9 mouse cellular contexts compared by ENCODE assay signal in genomic region chr7:25266180-25266962, GRCm38 (mm10). TPM values are rescaled to one million over a fixed set of nuclear protein-coding genes. Genes with fewer than 3 reads are reported as not detected.
DNase-seq lines count a peak whose midpoint lies in the region; ATAC-seq and TF ChIP-seq lines count a peak whose summit lies in the region.
"Had no signal": no experiment of that assay in that cellular context is flagged by ENCODE, and none has a peak within 500 bp of the region (broad histone marks: within the 10 kb centered on the region; RNA-seq: fewer than 3 reads in every experiment).

No protein-coding gene starts in this region.

- DNase-seq in heart, embryonic 10.5 days (ENCODE audit: low spot score) = no peak
- DNase-seq in heart, postnatal 4 days = no peak
- DNase-seq in CH12.LX (ENCODE audit: extremely low read depth) = no peak
- DNase-seq in liver, embryonic 13.5 days = no peak
- no peak for DNase-seq in thymus, postnatal 14 days
- no peak for DNase-seq in frontal cortex, postnatal 10 days (ENCODE audit: low spot score in 2 of 2)
- no peak for DNase-seq in thymus, adult 18-20 months

- TF ChIP-seq CTCF in CH12.LX (conservative IDR thresholded peaks at IDR 0.05 in 1 of 2, IDR thresholded peaks at IDR 0.05 in 1 of 2; ENCODE audit: low read depth in 2 of 2, low read length in 2 of 2) = no peak

- peak overlapping the region; percentile 37; the same call in 1 of the 2 replicates for H3K9ac ChIP-seq in CH12.LX (ENCODE audit: insufficient read depth, low read depth)
- H3K9ac ChIP-seq in forebrain, embryonic 12.5 days = no peak overlapping the region
- peak overlapping the region; percentile 82 for H3K9ac ChIP-seq in liver, embryonic 13.5 days

- H3K36me3 ChIP-seq in heart, embryonic 10.5 days = peaks cover 8% of the 10 kb centered on the region
- H3K36me3 ChIP-seq in CH12.LX (replicated peaks in 1 of 2; ENCODE audit: control insufficient read depth in 1 of 2, insufficient read depth in 1 of 2, low read length in 1 of 2) = peaks cover 5 to 10% of the 10 kb centered on the region in 2 experiments
- H3K36me3 ChIP-seq in forebrain, embryonic 12.5 days (replicated peaks) = peaks cover 4% of the 10 kb centered on the region
- H3K36me3 ChIP-seq in liver, embryonic 13.5 days = peaks cover 9% of the 10 kb centered on the region

- no peak for TF ChIP-seq POLR2A in CH12.LX (IDR thresholded peaks at IDR 0.05; ENCODE audit: low read depth, low read length)

- peak overlapping the region; percentile 87 for H3K4me3 ChIP-seq in heart, embryonic 10.5 days
- no peak overlapping the region for H3K4me3 ChIP-seq in CH12.LX (replicated peaks in 1 of 3; ENCODE audit: low read depth in 2 of 3, low read length in 2 of 3, poor library complexity in 1 of 3)
- H3K4me3 ChIP-seq in forebrain, embryonic 12.5 days (replicated peaks) = peak overlapping the region; percentile 69; the same call in 1 of the 2 replicates
- peak overlapping the region; percentile 74; the same call in 1 of the 2 replicates for H3K4me3 ChIP-seq in liver, embryonic 13.5 days (replicated peaks)

- dilution Hi-C loops in CH12.LX (cut with MboI; ENCODE audit: extremely low pct_ligation_motif_present, extremely low pct_unique_long_range_greater_than_20kb, low sequenced_read_pairs) = no loop called here

- no peak for TF ChIP-seq RAD21 in CH12.LX (IDR thresholded peaks at IDR 0.05; ENCODE audit: low read depth, low read length)

- H3K27me3 ChIP-seq in heart, embryonic 10.5 days (ENCODE audit: insufficient read depth, poor library complexity, severe bottlenecking) = no peaks in the 10 kb centered on the region
- H3K27me3 ChIP-seq in CH12.LX (replicated peaks) = no peaks in the 10 kb centered on the region
- H3K27me3 ChIP-seq in forebrain, embryonic 12.5 days = no peaks in the 10 kb centered on the region
- H3K27me3 ChIP-seq in liver, embryonic 13.5 days = no peaks in the 10 kb centered on the region

- H3K4me2 ChIP-seq in CH12.LX (ENCODE audit: insufficient read depth, low read depth, poor library complexity, severe bottlenecking) = peak overlapping the region; percentile 60; the same call in 1 of the 2 replicates
- H3K4me2 ChIP-seq in forebrain, embryonic 12.5 days = peak overlapping the region; percentile 60; the same call in 1 of the 2 replicates
- peak overlapping the region; percentile 81 for H3K4me2 ChIP-seq in liver, embryonic 13.5 days

- in situ Hi-C loops in CH12.LX (cut with MboI; ENCODE audit: low pct_ligation_motif_present, low pct_unique_long_range_greater_than_20kb, low sequenced_read_pairs) = no loop called here

- no peaks in the 10 kb centered on the region for H3K9me3 ChIP-seq in heart, embryonic 10.5 days
- no peaks in the 10 kb centered on the region for H3K9me3 ChIP-seq in CH12.LX (replicated peaks; ENCODE audit: low read length)
- no peaks in the 10 kb centered on the region for H3K9me3 ChIP-seq in forebrain, embryonic 12.5 days
- no peaks in the 10 kb centered on the region for H3K9me3 ChIP-seq in liver, embryonic 13.5 days (replicated peaks)

- ATAC-seq in forebrain, embryonic 12.5 days (ENCODE audit: low FRiP score) = no peak
- ATAC-seq in liver, embryonic 13.5 days (ENCODE audit: low read depth) = no peak

- peaks cover 43% of the 10 kb centered on the region for H3K4me1 ChIP-seq in heart, embryonic 10.5 days
- peaks cover 17 to 28% of the 10 kb centered on the region in 2 experiments for H3K4me1 ChIP-seq in CH12.LX (ENCODE audit: control insufficient read depth in 1 of 2, insufficient read depth in 2 of 2)
- peaks cover 23% of the 10 kb centered on the region for H3K4me1 ChIP-seq in forebrain, embryonic 12.5 days
- peaks cover 60% of the 10 kb centered on the region for H3K4me1 ChIP-seq in liver, embryonic 13.5 days (replicated peaks)

- H3K27ac ChIP-seq in heart, embryonic 10.5 days = peak overlapping the region; percentile 99; the same call in 1 of the 2 replicates
- H3K27ac ChIP-seq in CH12.LX (ENCODE audit: insufficient read depth, low read depth) = no peak overlapping the region
- H3K27ac ChIP-seq in forebrain, embryonic 12.5 days = 0 out of 2 replicates have a peak overlapping the region, but pooled peaks have one; percentile 89
- H3K27ac ChIP-seq in liver, embryonic 13.5 days = peak overlapping the region; percentile 90; the same call in 1 of the 2 replicates

- 70% methylated on average over 8 of the region's 8 CpGs for WGBS in heart, embryonic 10.5 days
- 93% methylated on average over 8 of the region's 8 CpGs for WGBS in forebrain, embryonic 12.5 days
- WGBS in liver, embryonic 13.5 days (ENCODE audit: insufficient replicate concordance) = 67% methylated on average over 8 of the region's 8 CpGs

- TF ChIP-seq EP300 in CH12.LX (IDR thresholded peaks at IDR 0.05; ENCODE audit: low read length) = no peak

- H3K79me2 ChIP-seq in CH12.LX (replicated peaks; ENCODE audit: control insufficient read depth, extremely low read depth, insufficient read depth, poor library complexity, severe bottlenecking) = 0 out of 2 replicates have a peak, but pooled peaks cover 2% of the 10 kb centered on the region

TF ChIP-seq in CH12.LX, 34 proteins besides CTCF, POLR2A, EP300 and RAD21:
- TF ChIP-seq ETS1 (conservative IDR thresholded peaks at IDR 0.05; ENCODE audit: low read depth, low read length) (no peak), MXI1 (IDR thresholded peaks at IDR 0.05; ENCODE audit: low read depth, low read length) (no peak)

RNA-seq across cellular contexts. Expression of gene Cic, which starts 1.1 kb away (rescaled TPM):
- 17.0 and 28.7 TPM in 2 replicates for polyA plus RNA-seq in heart, embryonic 10.5 days (2016; fragmentation: Nextera tagmentation; extraction: Ambion mirVana)
- 100 to 1,000 TPM; 108 to 109 TPM for total RNA-seq in heart, postnatal 4 days (2021)
- total RNA-seq in CH12.LX (2012; rRNA removed) = 17.5 and 21.7 TPM in 2 replicates
- 2.2 and 2.5 TPM in 2 replicates for total RNA-seq in CH12.LX (2014; rRNA removed)
- polyA plus RNA-seq in CH12.LX (2012; ENCODE audit: insufficient read length, low read depth) = 31.2 and 34.5 TPM in 2 replicates
- 40.8 and 46.9 TPM in 2 replicates for polyA plus RNA-seq in forebrain, embryonic 12.5 days (2016; fragmentation: Nextera tagmentation; extraction: Ambion mirVana)
- 9.7 and 10.4 TPM in 2 replicates for polyA plus RNA-seq in liver, embryonic 13.5 days (2015; fragmentation: Nextera tagmentation; extraction: Ambion mirVana)

RNA-seq across cellular contexts. Expression of gene Erf, which starts 15.8 kb away (rescaled TPM):
- polyA plus RNA-seq in heart, embryonic 10.5 days (2016; fragmentation: Nextera tagmentation; extraction: Ambion mirVana) = 9.2 and 17.9 TPM in 2 replicates
- 10 to 100 TPM; 47.5 to 53.2 TPM for total RNA-seq in heart, postnatal 4 days (2021)
- 13.0 and 13.2 TPM in 2 replicates for total RNA-seq in CH12.LX (2012; rRNA removed)
- 6.1 and 7.1 TPM in 2 replicates for total RNA-seq in CH12.LX (2014; rRNA removed)
- polyA plus RNA-seq in CH12.LX (2012; ENCODE audit: insufficient read length, low read depth) = 15.2 and 15.4 TPM in 2 replicates
- 10.3 and 13.0 TPM in 2 replicates for polyA plus RNA-seq in forebrain, embryonic 12.5 days (2016; fragmentation: Nextera tagmentation; extraction: Ambion mirVana)
- 4.3 TPM in 2 replicates for polyA plus RNA-seq in liver, embryonic 13.5 days (2015; fragmentation: Nextera tagmentation; extraction: Ambion mirVana)

RNA-seq across cellular contexts. Expression of gene Gsk3a, which starts 28.7 kb away (rescaled TPM):
- 8.2 and 11.9 TPM in 2 replicates for polyA plus RNA-seq in heart, embryonic 10.5 days (2016; fragmentation: Nextera tagmentation; extraction: Ambion mirVana)
- total RNA-seq in heart, postnatal 4 days (2021) = 10 to 100 TPM; 68.2 to 70.9 TPM
- 47.5 and 55.1 TPM in 2 replicates for total RNA-seq in CH12.LX (2012; rRNA removed)
- 44.1 and 45.8 TPM in 2 replicates for total RNA-seq in CH12.LX (2014; rRNA removed)
- 72.2 and 76.1 TPM in 2 replicates for polyA plus RNA-seq in CH12.LX (2012; ENCODE audit: insufficient read length, low read depth)
- polyA plus RNA-seq in forebrain, embryonic 12.5 days (2016; fragmentation: Nextera tagmentation; extraction: Ambion mirVana) = 15.9 and 17.5 TPM in 2 replicates
- polyA plus RNA-seq in liver, embryonic 13.5 days (2015; fragmentation: Nextera tagmentation; extraction: Ambion mirVana) = 6.2 and 6.3 TPM in 2 replicates

RNA-seq across cellular contexts. Expression of gene Pafah1b3, which starts 31.4 kb away (rescaled TPM):
- 147 and 189 TPM in 2 replicates for polyA plus RNA-seq in heart, embryonic 10.5 days (2016; fragmentation: Nextera tagmentation; extraction: Ambion mirVana)
- total RNA-seq in heart, postnatal 4 days (2021) = 10 to 100 TPM; 37.5 to 38.4 TPM
- total RNA-seq in CH12.LX (2012; rRNA removed) = 22.7 and 50.2 TPM in 2 replicates
- 9.7 and 17.6 TPM in 2 replicates for total RNA-seq in CH12.LX (2014; rRNA removed)
- 5.9 TPM in 2 replicates for polyA plus RNA-seq in CH12.LX (2012; ENCODE audit: insufficient read length, low read depth)
- 378 and 384 TPM in 2 replicates for polyA plus RNA-seq in forebrain, embryonic 12.5 days (2016; fragmentation: Nextera tagmentation; extraction: Ambion mirVana)
- polyA plus RNA-seq in liver, embryonic 13.5 days (2015; fragmentation: Nextera tagmentation; extraction: Ambion mirVana) = 29.3 and 31.6 TPM in 2 replicates

RNA-seq across cellular contexts. Expression of gene Prr19, which starts 34.8 kb away (rescaled TPM):
- polyA plus RNA-seq in heart, embryonic 10.5 days (2016; fragmentation: Nextera tagmentation; extraction: Ambion mirVana) = 0.26 and 0.65 TPM in 2 replicates
- not detected for total RNA-seq in heart, postnatal 4 days (2021)
- not detected in 2 replicates for total RNA-seq in CH12.LX (2012; rRNA removed)
- total RNA-seq in CH12.LX (2014; rRNA removed) = not detected in 2 replicates
- polyA plus RNA-seq in CH12.LX (2012; ENCODE audit: insufficient read length, low read depth) = not detected in 2 replicates
- 1.3 and 1.7 TPM in 2 replicates for polyA plus RNA-seq in forebrain, embryonic 12.5 days (2016; fragmentation: Nextera tagmentation; extraction: Ambion mirVana)
- polyA plus RNA-seq in liver, embryonic 13.5 days (2015; fragmentation: Nextera tagmentation; extraction: Ambion mirVana) = not detected in 2 replicates
- total RNA-seq: left cerebral cortex, adult 18-20 months had no signal

Comparison
In these comparisons a context has a peak if more than half of its experiments do, and no peak if none do; other contexts are left out.
1. H3K4me3 ChIP-seq: peak in heart, embryonic 10.5 days (single experiment), forebrain, embryonic 12.5 days (single experiment) and liver, embryonic 13.5 days (single experiment); none in CH12.LX (0 of 3).
2. Peak in every context shown above with its lines, with median percentiles within 50 percentile points of each other: H3K4me2 ChIP-seq.